Mouse (Mus musculus) heart, embryonic 13.5 days (tissue): ENCODE measurements at regions not wholly inside any gene's neighbourhood (a gene's known extent, or its start where the extent isn't known, plus 50 kb on each side); places are given as distances from the start of the nearest gene placed in this dataset.

Experiments
- ATAC-seq: fragments of 200-750 bp; cut with Nextera tagmentation; 2 replicates; pipeline ENCODE4 v1.8.0; 2017; ENCODE audit warnings: moderate TSS enrichment; ENCODE audit not compliant: insufficient number of reproducible peaks, low FRiP score, low TSS enrichment; ENCODE audit errors: extremely low read depth
- H3K27ac ChIP-seq: fragments of 300-500 bp; sonication (generic); replicated peaks from 2 replicates; pipeline ENCODE4 v1.5.1; 2015; ENCODE audit warnings: moderate library complexity, mild to moderate bottlenecking, inconsistent platforms
- H3K27me3 ChIP-seq: fragments of 300-500 bp; sonication (generic); replicated peaks from 2 replicates; pipeline ENCODE4 v1.6.1; 2015; ENCODE audit warnings: mild to moderate bottlenecking, inconsistent platforms
- H3K36me3 ChIP-seq: fragments of 300-500 bp; sonication (generic); 2 replicates; pipeline ENCODE4 v1.6.1; 2015; ENCODE audit warnings: mild to moderate bottlenecking, inconsistent platforms
- H3K4me1 ChIP-seq: fragments of 300-500 bp; sonication (generic); 2 replicates; pipeline ENCODE4 v1.6.1; 2015; ENCODE audit warnings: inconsistent platforms
- H3K4me2 ChIP-seq: fragments of 300-500 bp; sonication (generic); 2 replicates; pipeline ENCODE4 v1.6.1; 2015; ENCODE audit warnings: inconsistent platforms, mild to moderate bottlenecking, moderate library complexity
- H3K4me3 ChIP-seq: fragments of 300-500 bp; sonication (generic); 2 replicates; pipeline ENCODE4 v1.5.1; 2015; ENCODE audit warnings: moderate library complexity, mild to moderate bottlenecking, inconsistent platforms
- H3K9ac ChIP-seq: fragments of 300-500 bp; sonication (generic); 2 replicates; pipeline ENCODE4 v1.6.1; 2015; ENCODE audit warnings: inconsistent platforms, mild to moderate bottlenecking, moderate library complexity
- H3K9me3 ChIP-seq: fragments of 300-500 bp; sonication (generic); 2 replicates; pipeline ENCODE4 v1.6.1; 2016; ENCODE audit warnings: inconsistent platforms
- WGBS: fragments of 180-500 bp; shearing (Covaris S2); methylation state at CpG from one replicate; pipeline ENCODE4 v1.1.7; 2015; ENCODE audit warnings: mixed read lengths; 5-methylcytosine and 5-hydroxymethylcytosine counted together

DNA sequence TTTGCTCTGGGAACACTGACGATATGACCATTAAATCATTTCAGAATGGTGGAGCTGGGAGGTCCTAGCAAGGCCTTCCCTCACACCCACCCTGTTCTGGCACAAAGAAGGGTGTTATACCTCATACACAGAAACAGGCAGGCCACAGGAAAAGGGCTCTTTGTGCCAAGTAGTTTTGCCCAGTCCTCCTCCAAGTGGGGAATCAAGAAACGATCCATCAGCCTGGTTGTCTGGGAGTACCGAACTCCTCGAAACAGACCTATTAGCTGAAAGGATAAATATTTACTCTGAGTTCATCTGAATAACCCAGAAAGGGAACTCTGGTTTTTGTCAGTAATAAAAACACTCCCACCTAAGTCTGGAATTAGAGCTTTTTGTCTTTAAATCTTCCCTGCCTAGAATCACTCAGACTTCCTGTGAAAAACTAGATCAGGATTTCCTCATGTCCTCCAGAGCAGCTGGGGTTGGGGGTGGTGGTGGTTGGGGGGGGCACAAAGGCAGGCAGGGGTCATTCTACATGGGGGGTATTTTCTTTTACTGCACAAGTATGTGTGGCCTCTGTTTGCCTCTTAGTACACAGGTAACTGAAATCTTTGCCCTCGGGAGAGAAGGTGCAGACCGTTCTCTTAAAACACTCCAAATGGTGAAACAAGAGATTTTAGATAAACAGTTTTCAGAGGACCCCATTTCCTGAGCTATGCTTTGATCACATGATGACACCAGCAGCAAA is 681.3 kb downstream of the Gsdmc2 start:
- Histone ChIP-seq H3K4me1 (peaks cover 16% of the 10 kb centered on the region; the same call in 1 of the 2 replicates), H3K9me3 (no peaks in the 10 kb centered on the region), H3K27ac (no peak overlapping the region), H3K4me2 (no peak overlapping the region), H3K36me3 (no peaks in the 10 kb centered on the region), H3K9ac (no peak overlapping the region), H3K4me3 (no peak overlapping the region), H3K27me3 (no peaks in the 10 kb centered on the region)
- 31% methylated on average over 6 of the region's 6 CpGs for WGBS
- no peak for ATAC-seq

DNA sequence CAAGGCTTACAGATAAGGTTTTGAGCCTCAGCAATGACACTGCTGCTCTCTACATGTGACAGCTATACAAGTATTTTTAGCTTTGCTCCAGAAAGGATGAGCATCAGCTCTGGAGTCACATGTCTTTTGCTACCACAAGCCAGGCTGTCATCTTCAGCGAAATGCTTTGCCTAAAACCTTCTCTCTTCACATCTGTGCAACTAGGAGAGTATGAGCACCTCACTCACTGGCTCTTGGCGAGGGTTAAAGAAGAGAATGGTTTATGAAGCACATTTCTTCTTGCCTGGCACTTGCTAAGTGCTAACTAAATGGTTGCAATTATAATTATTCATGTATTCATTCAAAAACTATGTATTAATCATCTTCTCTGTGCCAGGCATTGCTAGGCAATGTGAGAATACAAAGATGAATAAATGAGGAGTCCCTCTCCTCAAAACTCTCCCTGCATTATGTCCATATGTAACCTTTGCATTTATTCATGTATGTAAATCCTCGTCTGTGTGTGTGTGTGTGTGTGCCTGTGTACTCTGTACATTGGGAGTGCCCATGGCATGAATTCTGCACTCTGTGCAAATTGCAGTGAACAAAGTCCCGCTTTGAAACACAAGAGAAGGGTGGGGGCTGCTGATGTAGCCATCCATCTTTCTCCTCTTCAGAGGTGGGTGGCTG is 682.0 kb downstream of the Gsdmc2 start:
- Histone ChIP-seq H3K27ac (no peak overlapping the region), H3K36me3 (no peaks in the 10 kb centered on the region), H3K9me3 (no peaks in the 10 kb centered on the region), H3K4me1 (peaks cover 16% of the 10 kb centered on the region; the same call in 1 of the 2 replicates), H3K9ac (no peak overlapping the region), H3K4me3 (no peak overlapping the region), H3K4me2 (no peak overlapping the region), H3K27me3 (no peaks in the 10 kb centered on the region)
- 56% methylated on average over 4 of the region's 4 CpGs for WGBS
- no peak for ATAC-seq

DNA sequence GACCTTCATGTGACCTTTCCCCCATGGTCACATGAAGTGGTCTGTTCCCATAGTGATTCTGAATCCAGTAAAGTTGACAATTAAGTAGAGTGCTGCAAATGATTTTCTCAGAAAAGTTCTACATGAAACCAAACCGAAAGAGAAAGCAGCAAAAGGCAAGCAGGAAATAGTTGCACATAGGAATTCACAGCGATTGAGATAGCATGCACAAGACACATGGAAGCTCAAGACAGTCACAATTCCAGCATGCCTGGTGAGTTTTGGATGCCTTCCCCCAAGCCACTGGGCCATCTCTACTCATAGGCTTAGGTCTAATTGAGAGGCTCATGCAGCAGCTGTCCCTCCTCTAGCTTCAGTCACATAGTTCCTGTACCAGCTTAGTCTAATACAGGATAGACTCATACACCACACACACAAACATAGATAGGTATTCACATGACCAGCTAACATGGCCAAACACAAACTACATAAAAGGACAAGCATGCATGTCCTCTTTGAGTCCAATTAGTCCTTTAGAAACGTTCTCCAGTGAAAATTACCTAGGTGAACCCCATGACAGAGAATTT is 721.8 kb downstream of the Gsdmc2 start:
- 65% methylated on average over 3 of the region's 3 CpGs for WGBS

DNA sequence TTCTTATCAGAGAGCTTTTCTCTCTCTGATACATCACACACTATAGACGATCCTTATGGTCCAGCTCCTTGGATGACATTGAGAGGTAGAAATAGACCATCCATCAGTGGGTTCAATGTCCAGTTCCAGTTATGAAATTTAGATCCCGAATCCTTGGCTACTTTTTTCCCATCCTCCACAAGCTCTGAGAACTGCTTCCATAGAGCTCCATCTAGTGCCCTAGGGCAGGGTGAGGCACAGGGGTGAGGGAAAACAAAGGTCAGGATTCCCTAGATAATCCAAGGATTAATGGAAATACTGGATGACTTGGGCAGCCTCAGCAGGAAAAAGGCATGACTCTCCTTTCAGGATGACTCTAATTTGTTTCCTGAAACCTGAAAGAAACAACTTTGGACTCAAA is 732.1 kb downstream of the Gsdmc2 start:
- Histone ChIP-seq H3K4me2 (no peak overlapping the region), H3K36me3 (no peaks in the 10 kb centered on the region), H3K4me1 (no peaks in the 10 kb centered on the region), H3K9ac (no peak overlapping the region), H3K27me3 (no peaks in the 10 kb centered on the region), H3K27ac (no peak overlapping the region), H3K9me3 (no peaks in the 10 kb centered on the region), H3K4me3 (no peak overlapping the region)
- ATAC-seq, result no peak
- WGBS, result 46% methylated on average over 2 of the region's 2 CpGs

More for the DNA sequence above, 721.8 kb downstream of the Gsdmc2 start:
- Histone ChIP-seq H3K4me2 (no peak overlapping the region), H3K4me1 (no peaks in the 10 kb centered on the region), H3K27ac (no peak overlapping the region), H3K9ac (no peak overlapping the region), H3K36me3 (no peaks in the 10 kb centered on the region), H3K27me3 (no peaks in the 10 kb centered on the region), H3K4me3 (no peak overlapping the region), H3K9me3 (no peaks in the 10 kb centered on the region)
- no peak for ATAC-seq

DNA sequence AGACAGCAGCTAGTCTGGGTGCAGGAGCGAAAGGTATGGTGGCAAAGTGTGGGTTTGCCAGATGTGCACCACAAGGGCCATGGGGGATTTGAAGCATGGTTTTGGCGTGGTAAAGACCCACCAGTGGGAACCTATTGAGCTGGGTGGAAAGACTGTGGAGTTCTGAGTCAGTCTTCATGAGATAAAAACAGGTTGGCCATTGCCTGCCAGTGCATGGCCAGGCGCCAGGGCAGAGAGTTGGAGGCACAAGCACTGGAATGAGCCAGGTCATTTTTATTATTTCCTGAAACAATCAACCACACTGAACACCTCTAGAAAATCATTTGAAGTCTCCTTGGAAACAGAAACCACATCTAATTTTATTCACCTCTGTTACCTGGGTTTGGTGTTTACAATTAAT is 744.9 kb downstream of the Gsdmc2 start:
- H3K4me3 ChIP-seq, result no peak overlapping the region
- no peak for ATAC-seq
- no peak overlapping the region for H3K9ac ChIP-seq
- 0 out of 2 replicates have a peak, but pooled peaks cover 2% of the 10 kb centered on the region for H3K9me3 ChIP-seq
- H3K36me3 ChIP-seq, result no peaks in the 10 kb centered on the region
- no peak overlapping the region for H3K4me2 ChIP-seq
- H3K27me3 ChIP-seq, result no peaks in the 10 kb centered on the region
- H3K4me1 ChIP-seq, result no peaks in the 10 kb centered on the region
- WGBS, result 68% methylated on average over 3 of the region's 3 CpGs
- no peak overlapping the region for H3K27ac ChIP-seq

DNA sequence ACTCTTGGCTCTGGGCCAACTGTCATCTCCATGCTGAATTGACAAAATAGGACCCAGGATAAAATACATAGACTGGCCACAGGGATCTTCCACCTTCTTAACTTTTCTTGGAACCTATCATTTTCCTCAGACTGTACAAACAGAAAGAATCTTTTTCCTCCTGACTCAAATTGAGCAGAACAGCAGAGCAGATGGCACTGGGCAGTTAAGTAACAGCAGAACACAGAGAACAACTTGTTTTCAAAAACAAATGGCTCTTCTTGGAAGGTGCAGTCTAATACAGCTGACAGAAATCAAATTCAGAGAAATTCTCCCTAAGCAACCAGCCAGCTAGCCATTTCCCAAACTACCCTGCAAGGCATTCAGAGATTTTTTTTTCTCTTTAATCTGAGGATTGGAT is 763.0 kb downstream of the Gsdmc2 start:
- no peaks in the 10 kb centered on the region for H3K4me1 ChIP-seq
- H3K36me3 ChIP-seq, result no peaks in the 10 kb centered on the region
- no peak overlapping the region for H3K27ac ChIP-seq
- H3K9ac ChIP-seq, result no peak overlapping the region
- no peaks in the 10 kb centered on the region for H3K27me3 ChIP-seq
- no peak overlapping the region for H3K4me3 ChIP-seq
- ATAC-seq, result no peak
- no peak overlapping the region for H3K4me2 ChIP-seq
- no peaks in the 10 kb centered on the region for H3K9me3 ChIP-seq

DNA sequence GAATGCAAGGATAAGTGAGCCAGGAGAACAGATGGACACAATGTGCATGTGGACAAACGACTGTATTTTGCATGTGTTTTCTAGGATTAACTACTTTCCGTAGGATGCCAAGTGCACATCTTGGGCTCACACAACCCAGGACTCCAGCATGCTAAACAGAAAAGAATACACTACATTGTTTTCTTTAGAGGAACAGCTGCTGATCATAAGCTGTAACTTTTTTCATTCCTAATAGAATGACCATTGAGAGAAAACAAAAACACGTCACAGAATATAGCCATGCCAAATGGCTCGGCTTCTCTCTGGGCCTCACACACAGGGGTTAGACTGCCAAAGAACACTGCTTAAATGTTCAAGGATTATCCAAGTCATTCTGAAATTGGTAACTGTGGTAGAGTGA is 765.2 kb downstream of the Gsdmc2 start:
- no peaks in the 10 kb centered on the region for H3K36me3 ChIP-seq
- H3K9me3 ChIP-seq, result no peaks in the 10 kb centered on the region
- no peak overlapping the region for H3K4me2 ChIP-seq
- H3K9ac ChIP-seq, result no peak overlapping the region
- H3K4me3 ChIP-seq, result no peak overlapping the region
- ATAC-seq, result no peak
- no peaks in the 10 kb centered on the region for H3K4me1 ChIP-seq
- no peaks in the 10 kb centered on the region for H3K27me3 ChIP-seq
- H3K27ac ChIP-seq, result no peak overlapping the region
- 77% methylated on average over 4 of the region's 4 CpGs for WGBS

DNA sequence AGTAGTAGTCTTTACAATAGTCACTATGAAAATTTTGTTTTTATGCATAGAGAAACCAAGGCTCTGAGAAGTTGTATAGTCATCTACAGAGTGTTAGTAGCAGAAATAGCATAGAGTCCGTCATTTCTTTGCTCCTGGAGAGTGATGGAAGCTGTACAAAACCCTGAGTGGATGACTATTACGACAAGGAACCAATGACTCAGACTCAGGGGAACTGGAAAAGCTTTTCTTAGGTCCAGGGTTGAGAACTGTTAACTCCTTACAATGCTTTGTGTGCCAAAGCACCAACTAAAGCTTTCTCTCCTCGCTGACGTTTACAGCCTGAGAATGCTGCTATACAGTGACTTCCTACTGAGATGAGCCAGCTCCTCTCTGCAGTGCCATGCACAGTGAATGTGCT is 773.1 kb downstream of the Gsdmc2 start:
- Histone ChIP-seq H3K36me3 (no peaks in the 10 kb centered on the region), H3K27me3 (no peaks in the 10 kb centered on the region), H3K27ac (no peak overlapping the region), H3K4me2 (no peak overlapping the region), H3K9me3 (no peaks in the 10 kb centered on the region), H3K9ac (no peak overlapping the region), H3K4me3 (no peak overlapping the region), H3K4me1 (peaks cover 5% of the 10 kb centered on the region)
- ATAC-seq, result no peak
- 63% methylated on average over 4 of the region's 4 CpGs for WGBS

DNA sequence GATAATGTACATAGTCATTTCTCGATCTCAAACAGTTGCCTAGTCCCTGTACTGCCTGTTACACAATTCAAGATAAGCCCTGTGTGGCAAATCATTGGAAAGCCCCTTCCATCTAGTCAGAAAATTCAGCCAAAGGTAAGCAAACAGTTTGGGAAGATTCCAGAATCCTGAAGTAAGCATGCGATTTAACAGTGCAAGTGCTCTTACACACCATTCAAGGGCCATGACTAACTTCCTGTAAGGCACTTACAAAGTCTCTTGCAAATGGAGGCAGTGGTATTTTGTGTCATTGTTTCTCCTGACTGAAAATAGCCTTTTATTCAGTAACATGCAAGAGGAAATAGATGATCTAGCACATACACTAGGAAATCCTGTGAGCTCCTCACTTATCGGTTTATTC is 777.9 kb downstream of the Gsdmc2 start:
- no peak overlapping the region for H3K9ac ChIP-seq
- ATAC-seq, result no peak
- WGBS, result 54% methylated on average over 3 of the region's 3 CpGs
- no peaks in the 10 kb centered on the region for H3K9me3 ChIP-seq
- H3K4me2 ChIP-seq, result no peak overlapping the region
- no peaks in the 10 kb centered on the region for H3K36me3 ChIP-seq
- H3K4me3 ChIP-seq, result no peak overlapping the region
- H3K27ac ChIP-seq, result peak overlapping the region; percentile 91
- H3K4me1 ChIP-seq, result peaks cover 11% of the 10 kb centered on the region
- no peaks in the 10 kb centered on the region for H3K27me3 ChIP-seq

DNA sequence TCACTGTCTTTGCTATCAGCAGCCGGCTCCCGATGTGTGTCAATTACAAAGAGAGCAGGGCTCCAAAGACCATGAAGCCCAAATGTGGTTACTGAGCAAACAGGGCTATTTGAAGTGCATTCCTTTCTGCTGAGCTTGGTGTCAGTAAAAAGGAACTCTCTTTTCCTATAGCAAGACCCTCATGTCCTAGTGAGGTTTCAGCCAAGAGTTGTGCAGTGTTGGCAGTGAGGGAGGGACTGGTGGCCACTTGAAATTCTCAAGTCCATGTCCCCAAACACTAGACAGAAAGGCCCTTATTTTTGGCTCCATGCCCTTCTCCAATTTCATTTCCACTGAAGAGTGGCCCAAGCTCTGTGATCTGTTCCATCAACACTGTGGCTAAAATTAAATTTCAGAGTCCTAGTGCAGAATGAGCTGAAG is 778.9 kb downstream of the Gsdmc2 start:
- WGBS, result 18% methylated on average over 2 of the region's 2 CpGs
- H3K27ac ChIP-seq, result peak overlapping the region; percentile 91

DNA sequence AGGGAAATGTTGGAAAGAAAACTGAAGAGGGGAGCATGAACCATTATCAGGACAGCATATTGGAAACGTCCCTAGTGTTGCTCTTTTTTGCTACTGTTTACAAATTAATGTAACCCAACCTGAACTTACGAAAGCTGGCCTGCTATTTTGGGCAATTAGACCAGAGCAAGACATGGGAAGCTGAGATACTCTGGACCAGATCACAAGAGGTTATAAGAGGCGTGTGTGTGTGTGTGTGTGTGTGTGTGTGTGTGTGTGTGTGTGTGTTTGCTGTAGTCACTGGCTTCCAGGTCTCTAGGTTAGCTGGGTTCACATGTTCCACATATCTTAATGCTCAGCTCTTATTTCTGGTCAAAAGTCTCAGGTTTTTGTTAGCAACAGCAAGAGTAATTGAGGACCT is 783.1 kb downstream of the Gsdmc2 start:
- 43% methylated on average over 3 of the region's 3 CpGs for WGBS

More for the DNA sequence above, 778.9 kb downstream of the Gsdmc2 start:
- no peak overlapping the region for H3K4me2 ChIP-seq
- H3K9ac ChIP-seq, result no peak overlapping the region
- no peak overlapping the region for H3K4me3 ChIP-seq
- no peaks in the 10 kb centered on the region for H3K9me3 ChIP-seq
- H3K4me1 ChIP-seq, result peaks cover 11% of the 10 kb centered on the region
- H3K36me3 ChIP-seq, result no peaks in the 10 kb centered on the region
- no peaks in the 10 kb centered on the region for H3K27me3 ChIP-seq
- ATAC-seq, result peak; percentile 78; the same call in 1 of the 2 replicates

More for the DNA sequence above, 783.1 kb downstream of the Gsdmc2 start:
- no peaks in the 10 kb centered on the region for H3K27me3 ChIP-seq
- no peak overlapping the region for H3K4me3 ChIP-seq
- H3K4me2 ChIP-seq, result no peak overlapping the region
- no peak for ATAC-seq
- H3K9ac ChIP-seq, result no peak overlapping the region
- no peak overlapping the region for H3K27ac ChIP-seq
- no peaks in the 10 kb centered on the region for H3K9me3 ChIP-seq
- H3K36me3 ChIP-seq, result no peaks in the 10 kb centered on the region
- H3K4me1 ChIP-seq, result peaks cover 5% of the 10 kb centered on the region
